Mouse (Mus musculus): ENCODE measurements around the gene Ptprm.

GRCm38 (mm10) chr17:67233063-67233462 is 121.2 kb downstream of the Ptprm start:
- TF ChIP-seq EP300 (IDR thresholded peaks at IDR 0.05; ENCODE audit: low read depth) (no peak), CTCF (IDR thresholded peaks at IDR 0.05; ENCODE audit: low read depth) (no peak)

All from liver, embryonic 14.5 days (tissue).